Mouse (Mus musculus) erythroblast, adult 5-6 weeks (primary cell): ENCODE data around the gene Kctd15. TPM values are rescaled to one million over a fixed set of nuclear protein-coding genes. Genes with fewer than 3 reads are reported as not detected.

ENCODE experiments used
- ATAC-seq: replicated peaks from 2 replicates; pipeline ENCODE4 v1.8.0; 2016; ENCODE audit warnings: moderate number of reproducible peaks, mild to moderate bottlenecking, moderate TSS enrichment, inconsistent platforms; ENCODE audit not compliant: poor library complexity, low FRiP score, severe bottlenecking
- total RNA-seq, 2 experiments: library from RNA; stranded (forward) in 1 of 2; stranded (reverse) in 1 of 2; fragments of 150-400 nt in 1 of 2; fragments of 200-764, 138-1000 nt in 1 of 2; gene quantifications; 2 replicates each; pipeline versions ENCODE4 v1.2.3 to v1.2.4; 2015 to 2017; ENCODE audit warnings: low replicate concordance in 2 of 2

Kctd15 gene
- total RNA-seq (2015; ENCODE audit: low replicate concordance) (not detected in 2 replicates), total RNA-seq (2017; ENCODE audit: low replicate concordance) (not detected in 2 replicates)

DNA sequence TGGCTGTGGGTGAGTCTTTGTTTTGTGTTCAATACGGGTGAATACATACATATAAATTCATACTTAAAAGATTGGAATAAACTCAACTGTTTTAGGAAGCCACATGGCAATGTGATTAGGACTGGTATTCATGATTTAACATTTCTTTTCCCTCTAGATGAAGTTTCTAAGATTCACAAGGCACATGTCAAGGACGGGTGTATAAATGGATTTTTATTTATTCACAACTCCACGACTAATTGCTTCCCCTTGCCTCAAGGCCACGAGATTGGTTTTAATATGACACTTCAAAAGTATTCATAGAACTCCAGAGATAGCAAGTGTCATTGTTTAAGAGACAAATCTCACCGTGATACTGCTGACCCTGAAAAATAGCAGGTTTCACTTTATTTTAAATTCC lies at the start of gene Kctd15:
TSS of gene Kctd15 (minus strand) at position 101 of the 400 bp plus-strand sequence.
- no peak for ATAC-seq

- ATAC-seq, result no peak
Measured at GRCm38 (mm10) chr7:34704401-34704800, 47.9 kb upstream of the Kctd15 start.

GRCm38 (mm10) chr7:34703437-34703836 lies 46.9 kb upstream of the Kctd15 start:
- no peak for ATAC-seq

DNA sequence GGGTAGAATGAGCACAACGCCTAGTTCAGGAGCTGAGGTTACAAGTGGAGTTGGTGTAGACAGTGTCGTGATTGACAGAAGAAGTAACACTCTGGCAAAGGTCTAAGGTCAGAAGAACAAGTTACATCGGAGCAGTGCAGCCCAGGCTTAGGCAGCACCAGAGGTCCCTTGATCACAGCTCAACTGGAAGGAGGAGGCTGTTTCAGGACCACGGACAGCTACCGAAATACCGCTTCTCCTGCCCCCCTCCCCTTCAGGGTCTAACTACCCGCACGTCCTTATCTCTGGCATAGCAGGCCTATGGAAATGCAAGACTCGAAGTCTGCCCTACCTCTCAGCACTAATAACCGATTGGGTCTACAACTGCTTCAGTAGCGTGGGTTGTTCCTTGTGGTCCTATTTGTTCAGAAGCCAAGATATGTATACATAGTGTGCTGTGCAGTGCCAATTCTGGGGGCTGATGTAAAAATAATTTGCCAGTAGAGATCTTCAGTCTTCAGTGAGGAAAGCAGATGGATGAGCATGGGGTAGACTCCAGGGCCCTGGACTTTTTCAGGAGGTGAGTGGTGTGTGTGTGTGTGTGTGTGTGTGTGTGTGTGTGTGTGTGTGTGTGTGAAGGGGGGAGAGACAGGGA lies 46.3 kb upstream of the Kctd15 start:
- no peak for ATAC-seq

- ATAC-seq, result no peak
Measured at GRCm38 (mm10) chr7:34699888-34700287, 43.4 kb upstream of the Kctd15 start.

DNA sequence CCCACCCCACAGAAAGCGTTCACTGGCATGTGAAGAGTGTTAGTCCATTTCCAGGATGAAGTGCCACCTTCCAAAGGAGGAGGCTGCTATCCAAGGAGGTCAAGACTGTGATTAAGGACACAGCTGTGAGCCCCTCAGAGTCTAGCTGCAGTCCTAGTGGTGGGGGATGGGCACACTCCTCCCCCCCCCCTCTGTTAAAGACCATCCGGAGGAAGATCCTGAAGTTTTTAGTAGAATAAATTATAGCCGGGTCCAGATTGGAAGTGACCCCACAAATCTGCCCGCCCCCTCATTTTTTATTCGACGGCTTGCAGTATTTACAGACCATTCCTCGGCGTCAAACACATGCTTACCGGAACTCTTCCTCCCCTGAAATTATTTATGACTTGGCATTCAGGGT lies 41.7 kb upstream of the Kctd15 start:
- ATAC-seq, result no peak

DNA sequence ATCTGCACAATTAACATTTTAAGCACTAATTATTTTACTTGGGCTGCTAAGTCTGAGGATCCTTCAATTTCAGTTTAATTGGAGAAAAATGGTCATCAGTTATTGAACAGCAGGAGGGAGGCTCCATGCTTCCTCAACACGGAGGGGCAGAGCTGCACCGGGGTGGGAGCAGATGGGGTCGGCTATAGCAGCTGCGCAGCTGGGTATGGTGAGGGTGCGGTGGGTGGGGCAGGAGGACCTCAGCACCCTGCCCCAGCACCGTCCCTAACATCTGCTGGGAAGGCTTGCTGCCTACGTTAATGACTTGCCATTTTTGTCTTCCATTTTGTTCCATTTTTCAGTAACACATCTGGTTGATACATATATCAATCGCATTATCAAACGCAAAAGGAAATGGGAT lies 39.6 kb upstream of the Kctd15 start:
- ATAC-seq, result no peak

DNA sequence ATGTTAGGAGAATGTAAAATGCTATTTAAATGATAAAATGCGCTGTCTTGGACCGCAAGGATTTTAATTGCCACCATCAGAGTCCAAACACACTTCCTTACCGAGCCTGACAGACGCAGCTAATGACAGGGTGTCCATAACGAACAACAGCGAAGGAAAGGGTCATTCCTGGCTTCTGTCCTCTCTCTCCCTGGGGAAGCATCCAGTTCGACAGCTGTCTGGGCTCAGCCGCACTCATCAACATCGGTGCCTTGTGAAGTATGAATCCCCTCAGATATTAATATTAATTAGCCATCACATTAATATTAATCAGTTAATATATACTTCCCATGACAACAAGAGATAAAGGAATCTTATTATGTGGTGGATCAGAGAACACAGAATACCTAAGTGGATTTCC lies 38.4 kb upstream of the Kctd15 start:
- no peak for ATAC-seq

- no peak for ATAC-seq
Measured at GRCm38 (mm10) chr7:34693916-34694315, 37.4 kb upstream of the Kctd15 start.

DNA sequence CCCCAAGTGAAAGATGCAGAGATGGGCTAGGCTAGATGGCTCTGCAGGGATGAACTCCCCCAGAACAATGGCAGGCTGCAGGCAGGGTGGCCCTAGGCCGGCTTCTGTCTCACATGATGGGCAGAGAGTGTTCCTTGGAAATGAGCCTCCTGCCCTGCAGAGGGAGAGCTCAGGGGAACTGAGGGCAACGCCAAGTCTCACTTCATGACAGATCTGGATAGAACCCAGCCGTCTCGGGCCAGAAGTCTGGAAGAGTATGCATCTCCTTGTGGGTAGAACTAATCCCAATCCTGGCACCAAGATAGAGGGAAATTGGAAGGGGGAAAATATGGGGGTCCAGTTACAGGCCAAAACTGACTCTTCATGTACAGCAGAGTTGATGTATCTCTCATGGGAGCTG lies 36.5 kb upstream of the Kctd15 start:
- no peak for ATAC-seq

GRCm38 (mm10) chr7:34690111-34690510 lies 33.6 kb upstream of the Kctd15 start:
- ATAC-seq, result no peak

GRCm38 (mm10) chr7:34689028-34689427 lies 32.5 kb upstream of the Kctd15 start:
- ATAC-seq, result no peak

GRCm38 (mm10) chr7:34685801-34686200 lies 29.3 kb upstream of the Kctd15 start:
- ATAC-seq, result no peak

DNA sequence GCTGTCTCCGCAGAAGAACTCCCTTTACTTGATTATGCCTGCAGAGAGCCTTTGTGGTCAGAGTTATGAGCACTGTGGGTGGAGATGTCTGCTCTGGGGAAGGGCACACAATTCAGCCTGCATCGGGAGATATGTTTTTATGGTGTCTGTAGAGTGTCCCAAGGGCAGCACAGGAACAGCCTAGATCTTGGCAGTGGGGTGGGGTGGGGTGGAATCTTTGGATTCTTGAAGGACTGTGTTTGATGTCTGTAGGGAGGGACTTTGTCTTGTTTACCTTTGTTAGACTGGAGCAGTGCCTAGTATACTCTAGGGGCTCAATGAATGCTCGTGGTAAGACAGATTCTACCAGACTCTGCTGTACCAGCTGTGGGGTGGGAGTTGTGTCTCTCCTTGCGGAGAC lies 28.6 kb upstream of the Kctd15 start:
- no peak for ATAC-seq

DNA sequence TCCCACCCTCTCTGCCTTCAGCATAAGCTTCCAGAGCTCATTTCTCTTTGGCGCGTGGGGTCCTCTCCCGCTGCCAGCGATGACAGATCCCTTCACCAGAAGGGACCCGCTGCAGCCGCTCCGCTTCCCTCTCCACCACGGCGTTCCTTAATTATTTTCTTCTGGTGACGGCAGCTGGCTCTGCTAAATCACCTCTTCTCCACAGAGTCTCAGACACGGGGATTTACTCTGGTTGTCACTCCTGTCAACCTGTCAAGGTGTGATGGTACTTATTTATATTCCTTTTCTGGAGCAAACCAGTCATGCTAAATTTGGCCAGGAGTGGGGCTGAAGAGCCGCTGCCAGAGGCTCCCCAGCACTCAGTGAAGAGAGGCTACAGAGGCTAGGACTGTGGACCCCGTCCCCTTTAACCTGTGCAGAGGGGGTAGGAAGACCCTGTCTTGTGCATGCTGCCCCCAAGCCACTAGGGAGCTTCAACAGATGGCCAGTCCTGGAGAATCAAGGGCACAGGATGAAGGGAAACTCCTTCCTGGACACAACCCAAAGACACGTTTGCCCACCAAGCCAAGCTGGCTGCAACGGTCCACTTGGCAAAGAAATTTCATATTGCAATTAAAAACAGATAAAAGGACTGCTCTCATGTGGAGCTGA lies 24.4 kb upstream of the Kctd15 start:
- no peak for ATAC-seq

- ATAC-seq, result no peak
Measured at GRCm38 (mm10) chr7:34679886-34680285, 23.4 kb upstream of the Kctd15 start.

DNA sequence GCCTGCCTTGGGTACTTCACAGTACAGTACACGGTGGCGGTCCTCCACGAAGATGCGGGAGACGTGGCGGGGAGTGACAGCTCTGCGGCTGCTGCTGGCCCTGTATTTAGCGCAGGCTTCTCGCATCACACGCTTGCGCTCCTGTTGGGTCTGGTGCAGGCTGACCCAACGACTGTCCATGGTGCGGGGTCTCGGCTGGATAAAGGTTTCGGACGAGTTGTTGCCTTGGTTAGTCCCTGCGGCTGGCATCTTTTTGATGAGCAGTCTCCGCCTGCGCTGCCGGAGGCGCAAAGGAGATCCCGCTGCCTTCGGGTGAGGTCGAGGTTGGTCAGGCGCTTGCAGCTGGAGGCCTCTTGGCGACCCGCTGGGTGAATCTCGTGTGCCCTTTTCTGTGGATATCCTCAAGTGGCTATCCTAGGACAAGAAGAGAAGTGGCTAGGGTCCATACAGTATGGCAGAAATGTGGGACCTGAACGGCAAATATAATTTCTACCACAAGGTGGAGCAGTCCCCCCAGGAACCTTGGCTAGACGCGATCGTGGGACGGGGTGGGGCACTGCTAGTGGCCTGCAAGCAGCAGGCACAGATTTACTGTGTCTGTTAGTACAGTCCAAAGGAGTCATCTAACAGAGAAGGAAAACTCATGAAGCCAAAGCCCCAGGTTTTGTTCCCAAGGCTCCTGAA lies 19.4 kb upstream of the Kctd15 start:
- ATAC-seq, result no peak

DNA sequence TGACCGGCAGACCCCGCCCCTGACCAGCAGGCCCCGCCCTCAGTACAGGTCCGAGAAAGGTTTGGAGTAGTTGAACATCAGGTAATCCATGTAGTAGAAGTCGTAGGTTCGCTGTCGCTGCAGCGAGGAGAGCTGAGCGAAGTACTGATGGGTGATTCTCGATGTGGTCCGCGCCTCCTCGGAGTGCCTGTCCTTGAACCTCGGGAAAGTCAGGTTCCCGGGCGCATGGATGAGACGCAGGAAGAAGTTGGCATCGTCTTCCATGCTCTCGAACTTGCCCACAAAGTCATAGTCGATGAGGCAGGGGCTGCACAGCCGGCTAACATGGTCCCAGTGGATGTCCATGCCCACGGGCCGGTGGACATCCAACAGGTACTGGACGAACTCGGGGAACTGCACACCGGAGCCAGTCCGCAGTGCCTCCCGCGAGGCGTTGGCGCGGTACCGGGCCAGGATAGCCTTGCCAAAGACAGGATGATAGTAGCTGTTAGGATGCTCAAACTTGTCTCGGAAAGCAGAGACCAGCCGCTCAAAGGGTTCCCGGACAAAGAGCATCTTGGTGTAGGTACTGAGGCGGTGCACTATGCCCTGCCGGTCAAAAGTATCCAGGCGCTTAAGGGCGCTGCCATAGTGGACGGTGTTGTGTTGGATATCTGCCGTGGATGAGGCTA lies 18.7 kb upstream of the Kctd15 start:
- ATAC-seq, result no peak

- no peak for ATAC-seq
Measured at GRCm38 (mm10) chr7:34672916-34673315, 16.4 kb upstream of the Kctd15 start.

DNA sequence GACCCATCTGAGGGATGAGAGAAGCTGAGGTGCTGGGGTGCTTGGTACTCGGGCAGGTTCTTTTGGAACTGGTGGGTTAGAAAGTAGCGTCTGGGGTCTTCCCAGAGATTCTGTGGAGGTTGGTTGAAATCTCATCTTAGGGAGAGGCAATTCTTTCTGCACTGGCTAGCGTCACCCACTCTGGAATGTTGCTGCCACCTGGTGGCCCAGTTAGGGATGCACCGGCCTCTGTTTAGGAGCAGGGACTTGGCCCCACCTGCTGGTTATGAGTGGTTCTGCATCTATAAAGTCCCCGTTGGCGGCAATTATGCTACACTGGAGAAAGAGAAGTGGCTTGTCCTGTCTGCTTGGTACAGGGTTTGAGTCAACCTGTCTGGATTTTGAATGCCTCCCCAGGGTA lies 15.4 kb upstream of the Kctd15 start:
- peak; percentile 78 for ATAC-seq

- no peak for ATAC-seq
Measured at GRCm38 (mm10) chr7:34670778-34671177, 14.2 kb upstream of the Kctd15 start.
